Mouse (Mus musculus): Measurements from ENCODE around the gene Chrnd. TPM values are rescaled to one million over a fixed set of nuclear protein-coding genes. Genes with fewer than 3 reads are reported as not detected.

Chrnd gene
- 0.62 TPM in 1 of 2 replicates, not detected in the other for polyA plus RNA-seq (2015; fragmentation: Nextera tagmentation; extraction: Ambion mirVana)

DNA sequence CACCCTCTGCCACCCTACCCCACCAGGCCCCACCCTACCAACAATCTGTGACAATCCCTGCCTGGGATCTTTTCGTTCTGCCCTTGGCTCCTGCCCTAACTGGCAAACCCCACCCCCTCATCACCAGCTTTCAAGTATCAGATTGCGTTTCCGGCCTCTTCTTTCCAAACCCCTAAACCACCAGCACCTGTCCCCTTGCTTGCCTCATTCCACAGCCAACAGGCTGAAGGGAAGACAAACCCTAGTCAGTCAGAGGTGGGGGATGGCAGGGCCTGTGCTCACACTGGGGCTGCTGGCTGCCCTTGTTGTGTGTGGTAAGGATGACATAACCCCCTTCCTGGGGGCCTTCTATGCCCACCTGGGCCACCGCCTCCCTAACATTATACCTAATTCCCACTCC is at the start of gene Chrnd:
Gene Chrnd, plus strand, starts transcription at position 179 of the 400 bp plus-strand sequence.
- no peak within 1 kb of the TSS for H3K9ac ChIP-seq (ENCODE audit: low read depth, low read length)
- no peak within 1 kb of the TSS for H3K4me3 ChIP-seq (ENCODE audit: low read length)
- 37% methylated on average over 4 of the region's 4 CpGs for WGBS
- H3K27me3 ChIP-seq (replicated peaks; ENCODE audit: control insufficient read depth, insufficient read depth, low read length): peaks cover 18% of the 10 kb centered on the region
- ATAC-seq: no peak
- H3K27ac ChIP-seq (ENCODE audit: low read depth, low read length): no peak within 1 kb of the TSS
- H3K36me3 ChIP-seq (ENCODE audit: control insufficient read depth, insufficient read depth, low read length): no peaks in the 10 kb centered on the region
- H3K9me3 ChIP-seq (ENCODE audit: control insufficient read depth, low read length): no peaks in the 10 kb centered on the region
- peaks cover 9% of the 10 kb centered on the region for H3K4me1 ChIP-seq (ENCODE audit: control insufficient read depth, insufficient read depth, low read depth, low read length)
- H3K4me2 ChIP-seq (ENCODE audit: low read length): no peak within 1 kb of the TSS

DNA sequence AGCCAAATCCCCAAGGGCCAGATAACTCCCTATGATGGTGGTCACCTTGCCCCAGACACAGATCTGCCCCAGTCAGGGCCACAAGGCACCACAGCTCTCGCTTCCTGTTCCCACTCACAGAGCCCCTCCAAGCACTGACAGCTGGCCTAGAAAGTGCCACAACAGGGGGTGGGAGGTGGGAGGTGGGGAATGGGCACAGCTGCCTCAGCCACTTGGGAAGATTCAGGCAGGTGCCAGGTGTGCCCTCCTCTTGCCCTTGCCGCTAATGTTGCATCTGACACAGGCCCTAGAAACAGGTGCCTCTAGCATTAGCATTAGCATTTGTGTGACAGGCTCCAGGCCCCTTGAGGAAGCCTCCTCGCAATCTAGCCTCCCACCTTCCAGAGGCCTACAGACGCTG is 48.9 kb upstream of the Chrnd start:
- no peaks in the 10 kb centered on the region for H3K9me3 ChIP-seq (ENCODE audit: control insufficient read depth, low read length)
- H3K27me3 ChIP-seq (replicated peaks; ENCODE audit: control insufficient read depth, insufficient read depth, low read length): no peaks in the 10 kb centered on the region
- no peak overlapping the region for H3K4me3 ChIP-seq (ENCODE audit: low read length)
- H3K9ac ChIP-seq (ENCODE audit: low read depth, low read length): no peak overlapping the region
- peaks cover 7% of the 10 kb centered on the region for H3K4me1 ChIP-seq (ENCODE audit: control insufficient read depth, insufficient read depth, low read depth, low read length)
- H3K27ac ChIP-seq (ENCODE audit: low read depth, low read length): no peak overlapping the region
- ATAC-seq: peak; percentile 22; the same call in 1 of the 2 replicates
- H3K36me3 ChIP-seq (ENCODE audit: control insufficient read depth, insufficient read depth, low read length): no peaks in the 10 kb centered on the region
- no peak overlapping the region for H3K4me2 ChIP-seq (ENCODE audit: low read length)
- 52% methylated on average over 4 of the region's 4 CpGs for WGBS

DNA sequence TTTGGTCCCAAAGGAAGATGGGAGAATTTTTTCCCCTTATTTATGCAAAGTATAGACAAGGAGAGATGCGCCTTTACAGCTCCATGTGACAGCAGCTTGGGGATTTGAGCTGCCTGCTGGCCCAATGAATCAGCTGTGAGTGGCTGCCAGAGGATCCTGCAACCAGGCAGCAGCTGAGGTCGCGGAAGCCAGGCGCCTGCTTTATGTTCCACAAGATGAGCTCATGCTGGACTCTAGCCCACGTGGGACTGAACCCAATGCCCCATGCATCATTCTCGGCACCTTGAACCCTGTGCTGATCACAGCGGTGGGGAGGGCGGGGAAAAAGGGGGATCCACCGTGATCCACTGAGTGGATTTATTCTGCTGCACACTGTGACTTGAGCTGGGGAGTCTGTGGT is 48.0 kb upstream of the Chrnd start:
- Histone ChIP-seq H3K36me3 (ENCODE audit: control insufficient read depth, insufficient read depth, low read length) (no peaks in the 10 kb centered on the region), H3K4me3 (ENCODE audit: low read length) (no peak overlapping the region), H3K27me3 (replicated peaks; ENCODE audit: control insufficient read depth, insufficient read depth, low read length) (no peaks in the 10 kb centered on the region), H3K4me1 (ENCODE audit: control insufficient read depth, insufficient read depth, low read depth, low read length) (peaks cover 7% of the 10 kb centered on the region), H3K9me3 (ENCODE audit: control insufficient read depth, low read length) (no peaks in the 10 kb centered on the region), H3K9ac (ENCODE audit: low read depth, low read length) (no peak overlapping the region), H3K4me2 (ENCODE audit: low read length) (no peak overlapping the region), H3K27ac (ENCODE audit: low read depth, low read length) (peak overlapping the region; percentile 32; the same call in 1 of the 2 replicates)
- 28% methylated on average over 9 of the region's 9 CpGs for WGBS
- ATAC-seq: peak; percentile 73

DNA sequence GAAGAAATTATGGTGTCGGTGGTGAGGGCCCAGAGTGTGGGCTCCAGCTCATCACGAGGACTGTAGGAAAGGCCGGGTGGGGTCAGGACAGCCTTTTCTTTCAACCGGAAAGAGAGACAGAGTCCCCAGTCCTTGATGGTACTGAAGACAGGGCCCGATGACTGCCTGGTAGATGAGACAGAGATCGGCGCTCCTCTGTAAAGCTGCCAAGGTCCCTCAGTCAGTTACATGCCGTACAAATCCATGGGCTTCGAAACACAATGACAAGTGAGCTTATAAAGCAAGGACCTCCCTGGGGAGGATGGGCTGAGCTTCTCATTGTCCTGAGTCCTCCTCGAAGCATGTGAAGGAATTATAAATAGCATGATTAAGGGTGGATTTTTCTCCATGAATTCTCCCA is 47.3 kb upstream of the Chrnd start:
- H3K9me3 ChIP-seq (ENCODE audit: control insufficient read depth, low read length): no peaks in the 10 kb centered on the region
- no peak overlapping the region for H3K4me3 ChIP-seq (ENCODE audit: low read length)
- ATAC-seq: peak; percentile 40
- H3K36me3 ChIP-seq (ENCODE audit: control insufficient read depth, insufficient read depth, low read length): no peaks in the 10 kb centered on the region
- H3K27ac ChIP-seq (ENCODE audit: low read depth, low read length): 0 out of 2 replicates have a peak overlapping the region, but pooled peaks have one; percentile 3
- 55% methylated on average over 10 of the region's 10 CpGs for WGBS
- no peak overlapping the region; the same call in 1 of the 2 replicates for H3K4me2 ChIP-seq (ENCODE audit: low read length)
- peaks cover 7% of the 10 kb centered on the region for H3K4me1 ChIP-seq (ENCODE audit: control insufficient read depth, insufficient read depth, low read depth, low read length)
- no peak overlapping the region for H3K9ac ChIP-seq (ENCODE audit: low read depth, low read length)
- no peaks in the 10 kb centered on the region for H3K27me3 ChIP-seq (replicated peaks; ENCODE audit: control insufficient read depth, insufficient read depth, low read length)

DNA sequence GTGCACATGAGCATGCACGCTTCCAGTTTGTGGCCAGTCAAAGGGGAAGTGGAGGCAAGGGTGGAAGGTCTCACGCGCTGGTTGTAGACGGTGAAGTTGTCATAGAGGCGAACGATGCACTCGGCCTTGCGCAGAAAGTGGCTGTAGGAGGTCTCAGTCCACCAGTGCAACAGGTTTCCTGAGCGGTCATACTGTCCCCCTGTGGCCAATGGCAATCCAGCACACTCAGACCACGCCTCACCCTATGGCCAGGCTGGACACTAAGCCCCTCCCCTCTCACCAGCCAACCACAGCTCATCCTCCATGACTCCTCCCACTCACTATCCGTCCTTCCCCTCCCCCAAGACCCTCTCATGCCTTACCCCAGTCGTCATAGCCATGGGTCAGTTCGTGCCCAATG is 41.0 kb upstream of the Chrnd start:
- Histone ChIP-seq H3K4me1 (ENCODE audit: control insufficient read depth, insufficient read depth, low read depth, low read length) (peaks cover 7% of the 10 kb centered on the region; the same call in 1 of the 2 replicates), H3K9ac (ENCODE audit: low read depth, low read length) (no peak overlapping the region), H3K36me3 (ENCODE audit: control insufficient read depth, insufficient read depth, low read length) (no peaks in the 10 kb centered on the region), H3K27me3 (replicated peaks; ENCODE audit: control insufficient read depth, insufficient read depth, low read length) (peaks cover 35% of the 10 kb centered on the region), H3K27ac (ENCODE audit: low read depth, low read length) (no peak overlapping the region), H3K9me3 (ENCODE audit: control insufficient read depth, low read length) (no peaks in the 10 kb centered on the region), H3K4me2 (ENCODE audit: low read length) (no peak overlapping the region), H3K4me3 (ENCODE audit: low read length) (no peak overlapping the region)
- WGBS: 33% methylated on average over 13 of the region's 13 CpGs
- ATAC-seq: no peak

DNA sequence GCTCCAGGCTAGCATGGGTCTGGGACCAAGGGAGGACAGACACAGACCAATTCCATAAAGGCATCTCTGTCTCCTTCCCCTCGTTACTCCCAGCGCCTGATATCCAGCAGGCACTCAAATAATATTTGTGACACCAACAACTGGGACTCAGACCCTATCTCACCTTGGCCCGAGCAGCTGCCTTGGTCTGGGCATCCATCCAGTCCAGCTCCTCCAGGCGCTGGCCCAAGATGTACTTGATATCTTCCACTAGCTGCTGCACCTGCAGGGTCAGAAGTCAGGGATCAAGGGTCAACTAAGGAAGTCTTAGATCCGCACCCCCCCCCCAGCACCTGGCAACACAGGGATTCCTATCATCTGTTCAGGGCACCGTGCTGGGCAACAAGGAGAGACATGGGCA is 39.1 kb upstream of the Chrnd start:
- Histone ChIP-seq H3K36me3 (ENCODE audit: control insufficient read depth, insufficient read depth, low read length) (no peaks in the 10 kb centered on the region), H3K27ac (ENCODE audit: low read depth, low read length) (no peak overlapping the region), H3K9ac (ENCODE audit: low read depth, low read length) (no peak overlapping the region), H3K4me2 (ENCODE audit: low read length) (no peak overlapping the region), H3K4me1 (ENCODE audit: control insufficient read depth, insufficient read depth, low read depth, low read length) (peaks cover 14% of the 10 kb centered on the region), H3K9me3 (ENCODE audit: control insufficient read depth, low read length) (no peaks in the 10 kb centered on the region), H3K27me3 (replicated peaks; ENCODE audit: control insufficient read depth, insufficient read depth, low read length) (peaks cover 44% of the 10 kb centered on the region), H3K4me3 (ENCODE audit: low read length) (no peak overlapping the region)
- 88% methylated on average over 6 of the region's 6 CpGs for WGBS
- ATAC-seq: no peak

DNA sequence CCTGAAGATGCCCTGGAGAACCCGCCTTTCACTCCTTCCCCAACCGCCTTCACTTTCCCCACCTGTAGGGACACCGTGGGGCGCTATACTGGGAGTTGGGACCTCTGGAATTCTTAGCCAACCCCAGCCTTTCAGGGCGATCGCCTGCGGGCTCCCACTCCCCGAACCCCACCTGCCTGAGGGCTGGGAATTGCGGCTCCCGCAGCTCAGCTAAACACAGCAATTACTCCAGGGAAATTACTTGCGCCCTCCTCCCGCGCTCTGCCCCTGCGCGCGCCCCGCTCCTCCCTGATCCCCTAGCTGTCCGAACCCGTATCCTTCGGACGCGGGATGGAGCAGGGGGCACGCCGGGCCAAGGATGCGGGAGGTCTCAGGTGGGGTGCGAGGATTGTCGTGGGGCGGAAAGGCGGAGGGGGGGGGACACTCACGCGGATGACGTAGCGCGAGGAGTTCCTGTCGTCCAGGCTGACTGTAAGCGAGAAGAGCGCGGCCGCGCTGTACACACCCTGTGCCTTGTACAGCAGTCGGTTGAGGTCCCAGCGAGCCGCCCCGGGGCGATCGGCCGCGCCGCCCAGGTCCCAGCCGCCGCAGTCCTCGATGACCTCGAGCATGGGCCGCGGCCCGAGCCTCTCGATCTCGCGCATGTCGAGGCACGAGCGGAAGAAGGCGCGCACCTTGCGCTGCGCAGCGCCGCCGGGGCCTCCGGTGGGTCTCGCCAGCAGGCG is 36.5 kb upstream of the Chrnd start:
- peak; percentile 41; the same call in 1 of the 2 replicates for ATAC-seq
- H3K27ac ChIP-seq (ENCODE audit: low read depth, low read length): no peak overlapping the region
- WGBS: under 1% methylated on average over 71 of the region's 72 CpGs

DNA sequence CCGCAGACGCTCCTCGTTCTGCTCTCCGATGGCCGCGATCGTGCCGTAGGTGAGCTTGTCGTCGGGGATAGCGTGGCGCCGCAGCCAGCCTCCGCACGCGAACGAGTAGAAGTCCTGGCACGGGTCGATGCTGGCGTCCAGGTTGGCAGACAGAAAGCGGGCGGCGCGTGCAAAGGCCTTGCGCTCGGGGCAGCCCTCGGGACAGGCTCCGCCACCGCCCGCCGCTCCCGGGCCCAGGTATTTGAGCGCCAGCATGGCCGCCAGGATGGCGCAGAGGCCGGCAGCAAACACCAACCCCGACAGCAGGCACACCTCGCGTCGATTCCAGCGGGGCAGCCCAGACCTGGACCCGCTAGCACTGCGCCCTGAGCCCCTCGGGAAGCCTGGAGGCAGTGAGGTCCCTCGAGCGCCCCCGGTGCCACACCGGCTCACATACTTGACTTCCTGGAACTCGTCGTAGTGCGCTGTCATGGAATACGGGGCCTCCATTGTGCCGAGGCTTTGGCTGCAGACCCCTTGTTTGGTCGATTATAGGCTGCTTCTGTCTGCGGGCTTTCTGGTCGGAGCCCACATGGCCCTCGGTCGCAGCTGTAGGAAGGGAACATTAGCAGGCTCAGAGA is 35.8 kb upstream of the Chrnd start:
- H3K27ac ChIP-seq (ENCODE audit: low read depth, low read length): no peak overlapping the region
- whole genome bisulfite sequencing: 2% methylated on average over 54 of the region's 58 CpGs
- ATAC-seq: 0 out of 2 replicates have a peak, but pooled peaks have one; percentile 1

More for the DNA sequence above, 36.5 kb upstream of the Chrnd start:
- Histone ChIP-seq H3K4me1 (ENCODE audit: control insufficient read depth, insufficient read depth, low read depth, low read length) (peaks cover 14% of the 10 kb centered on the region), H3K27me3 (replicated peaks; ENCODE audit: control insufficient read depth, insufficient read depth, low read length) (peaks cover 51% of the 10 kb centered on the region), H3K9me3 (ENCODE audit: control insufficient read depth, low read length) (no peaks in the 10 kb centered on the region), H3K9ac (ENCODE audit: low read depth, low read length) (peak overlapping the region; percentile 47), H3K4me3 (ENCODE audit: low read length) (peak overlapping the region; percentile 48), H3K36me3 (ENCODE audit: control insufficient read depth, insufficient read depth, low read length) (no peaks in the 10 kb centered on the region), H3K4me2 (ENCODE audit: low read length) (peak overlapping the region; percentile 74)

DNA sequence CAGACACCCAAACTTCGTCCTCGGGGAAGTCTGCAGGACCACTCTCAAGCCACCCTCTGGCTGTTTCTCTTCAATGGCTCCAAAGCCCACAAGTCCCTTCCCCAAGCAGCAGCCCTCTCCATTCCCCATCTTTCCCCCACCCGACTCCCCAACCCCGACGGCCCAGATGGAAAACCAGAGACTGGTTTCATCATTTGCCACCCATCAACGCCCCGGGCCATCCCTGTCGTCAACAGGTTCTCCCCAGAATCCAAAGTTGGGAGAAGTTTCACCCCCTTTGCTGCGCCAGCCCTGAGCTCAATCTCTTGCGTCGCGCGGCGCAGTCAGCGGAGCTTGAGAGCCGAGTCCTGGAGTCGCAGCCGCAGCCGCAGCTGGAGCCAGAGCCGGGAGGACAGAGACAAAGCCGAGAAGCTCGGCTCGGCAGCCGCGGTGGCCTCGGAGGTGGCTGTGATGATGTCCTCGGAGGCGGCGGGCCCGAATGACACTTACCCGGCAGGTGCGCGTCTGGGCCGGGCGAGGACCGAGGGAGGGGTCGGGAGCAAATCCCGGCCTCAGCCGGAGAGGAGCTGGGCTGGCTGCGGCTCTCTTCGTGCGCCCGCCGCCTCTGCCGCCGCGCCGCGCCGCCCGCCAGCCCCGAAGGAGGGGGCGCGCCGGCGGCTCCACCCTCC is 34.7 kb upstream of the Chrnd start:
- H3K36me3 ChIP-seq (ENCODE audit: control insufficient read depth, insufficient read depth, low read length): no peaks in the 10 kb centered on the region
- WGBS: under 1% methylated on average over 55 of the region's 56 CpGs

More for the DNA sequence above, 35.8 kb upstream of the Chrnd start:
- peaks cover 14% of the 10 kb centered on the region for H3K4me1 ChIP-seq (ENCODE audit: control insufficient read depth, insufficient read depth, low read depth, low read length)
- H3K9me3 ChIP-seq (ENCODE audit: control insufficient read depth, low read length): no peaks in the 10 kb centered on the region
- peaks cover 51% of the 10 kb centered on the region for H3K27me3 ChIP-seq (replicated peaks; ENCODE audit: control insufficient read depth, insufficient read depth, low read length)
- peak overlapping the region; percentile 48 for H3K4me3 ChIP-seq (ENCODE audit: low read length)
- H3K9ac ChIP-seq (ENCODE audit: low read depth, low read length): peak overlapping the region; percentile 47
- H3K36me3 ChIP-seq (ENCODE audit: control insufficient read depth, insufficient read depth, low read length): no peaks in the 10 kb centered on the region
- peak overlapping the region; percentile 74 for H3K4me2 ChIP-seq (ENCODE audit: low read length)

More for the DNA sequence above, 34.7 kb upstream of the Chrnd start:
- Histone ChIP-seq H3K27me3 (replicated peaks; ENCODE audit: control insufficient read depth, insufficient read depth, low read length) (peaks cover 48% of the 10 kb centered on the region), H3K4me3 (ENCODE audit: low read length) (peak overlapping the region; percentile 48), H3K4me1 (ENCODE audit: control insufficient read depth, insufficient read depth, low read depth, low read length) (peaks cover 14% of the 10 kb centered on the region), H3K9me3 (ENCODE audit: control insufficient read depth, low read length) (no peaks in the 10 kb centered on the region), H3K9ac (ENCODE audit: low read depth, low read length) (peak overlapping the region; percentile 66), H3K4me2 (ENCODE audit: low read length) (peak overlapping the region; percentile 74), H3K27ac (ENCODE audit: low read depth, low read length) (no peak overlapping the region)
- ATAC-seq: peak; percentile 34
